Mouse (Mus musculus) forebrain, embryonic 14.5 days (tissue): ENCODE measurements around the gene Ccdc171. TPM values are rescaled to one million over a fixed set of nuclear protein-coding genes. Genes with fewer than 3 reads are reported as not detected.
"Not testable (repeated sequence)": the region's sequence is repeated elsewhere in the genome, so short reads cannot be mapped to it uniquely, and the experiment has no call there.

Source experiments
- ATAC-seq: fragments of 200-750 bp; cut with Nextera tagmentation; 2 replicates; pipeline ENCODE4 v1.8.0; 2017; ENCODE audit warnings: mild to moderate bottlenecking, moderate library complexity
- DNase-seq: peaks from one replicate; pipeline ENCODE4 v3.0.0-alpha.2; 2015; ENCODE audit warnings: low spot score
- H3K27ac ChIP-seq: fragments of 300-500 bp; sonication (generic); 2 replicates; pipeline ENCODE4 v1.5.1; 2014; ENCODE audit warnings: low read depth, mild to moderate bottlenecking, control low read depth, low read length, moderate library complexity
- H3K27me3 ChIP-seq: fragments of 300-500 bp; sonication (generic); replicated peaks from 2 replicates; pipeline ENCODE4 v1.6.1; 2014; ENCODE audit warnings: low read length, control low read depth, mixed read lengths; ENCODE audit not compliant: control insufficient read depth, insufficient read depth
- H3K36me3 ChIP-seq: fragments of 300-500 bp; sonication (generic); 2 replicates; pipeline ENCODE4 v1.6.1; 2014; ENCODE audit warnings: low read length, control low read depth; ENCODE audit not compliant: control insufficient read depth, insufficient read depth
- H3K4me1 ChIP-seq: fragments of 300-500 bp; sonication (generic); 2 replicates; pipeline ENCODE4 v1.6.1; 2014; ENCODE audit warnings: antibody characterized with exemption, low read length, control low read depth; ENCODE audit not compliant: control insufficient read depth, insufficient read depth
- H3K4me2 ChIP-seq: fragments of 300-500 bp; sonication (generic); 2 replicates; pipeline ENCODE4 v1.6.1; 2014; ENCODE audit warnings: mild to moderate bottlenecking, control low read depth, low read length
- H3K4me3 ChIP-seq: fragments of 300-500 bp; sonication (generic); 2 replicates; pipeline ENCODE4 v1.5.1; 2014; ENCODE audit warnings: low read depth, low read length, control low read depth
- H3K9ac ChIP-seq: fragments of 300-500 bp; sonication (generic); 2 replicates; pipeline ENCODE4 v1.6.1; 2014; ENCODE audit warnings: mild to moderate bottlenecking, low read length, control low read depth, moderate library complexity
- H3K9me3 ChIP-seq: fragments of 300-500 bp; sonication (generic); replicated peaks from 2 replicates; pipeline ENCODE4 v1.6.1; 2016; ENCODE audit warnings: low read length, control low read depth, mixed read lengths; ENCODE audit not compliant: control insufficient read depth
- WGBS: fragments of 180-500 bp; shearing (Covaris S2); extraction: QIAGEN DNeasy Blood & Tissue Kit; methylation state at CpG from one replicate; pipeline ENCODE4 v1.1.7; 2014; 5-methylcytosine and 5-hydroxymethylcytosine counted together
- polyA plus RNA-seq: library from polyadenylated mRNA; unstranded; fragments of >200 nt; fragmentation: Nextera tagmentation; extraction: Ambion mirVana; gene quantifications from 2 replicates; pipeline ENCODE4 v1.2.1, GENCODE M21; 2014

Ccdc171 gene
- polyA plus RNA-seq, 1 experiment from 2014 or later, result 3.8 TPM

GRCm38 (mm10) chr4:83533168-83533911 lies 8.0 kb downstream of the Ccdc171 start:
- 85% methylated on average over 9 of the region's 9 CpGs for WGBS
- Histone ChIP-seq H3K4me2 (no peak overlapping the region), H3K27me3 (no peaks in the 10 kb centered on the region), H3K36me3 (no peaks in the 10 kb centered on the region), H3K9ac (no peak overlapping the region), H3K27ac (no peak overlapping the region), H3K4me3 (no peak overlapping the region), H3K9me3 (no peaks in the 10 kb centered on the region), H3K4me1 (no peaks in the 10 kb centered on the region)
- ATAC-seq, result no peak
- DNase-seq, result no peak

GRCm38 (mm10) chr4:83534024-83534423 lies 8.7 kb downstream of the Ccdc171 start:
- Histone ChIP-seq H3K9me3 (no peaks in the 10 kb centered on the region), H3K4me1 (no peaks in the 10 kb centered on the region), H3K4me2 (no peak overlapping the region), H3K4me3 (no peak overlapping the region), H3K9ac (no peak overlapping the region), H3K27me3 (no peaks in the 10 kb centered on the region), H3K36me3 (no peaks in the 10 kb centered on the region), H3K27ac (no peak overlapping the region)
- ATAC-seq (no peak), DNase-seq (no peak)
- 84% methylated on average over 7 of the region's 7 CpGs for WGBS

- Histone ChIP-seq H3K27ac (peak overlapping the region; percentile 62; the same call in 1 of the 2 replicates), H3K9me3 (no peaks in the 10 kb centered on the region), H3K36me3 (no peaks in the 10 kb centered on the region), H3K27me3 (no peaks in the 10 kb centered on the region), H3K4me3 (no peak overlapping the region), H3K9ac (no peak overlapping the region), H3K4me2 (no peak overlapping the region), H3K4me1 (no peaks in the 10 kb centered on the region)
- DNase-seq, result peak; percentile 10
- 68% methylated on average over 18 of the region's 18 CpGs for WGBS
- no peak; the same call in 1 of the 2 replicates for ATAC-seq
Observed at GRCm38 (mm10) chr4:83549501-83549900, 24.2 kb downstream of the Ccdc171 start.

DNA sequence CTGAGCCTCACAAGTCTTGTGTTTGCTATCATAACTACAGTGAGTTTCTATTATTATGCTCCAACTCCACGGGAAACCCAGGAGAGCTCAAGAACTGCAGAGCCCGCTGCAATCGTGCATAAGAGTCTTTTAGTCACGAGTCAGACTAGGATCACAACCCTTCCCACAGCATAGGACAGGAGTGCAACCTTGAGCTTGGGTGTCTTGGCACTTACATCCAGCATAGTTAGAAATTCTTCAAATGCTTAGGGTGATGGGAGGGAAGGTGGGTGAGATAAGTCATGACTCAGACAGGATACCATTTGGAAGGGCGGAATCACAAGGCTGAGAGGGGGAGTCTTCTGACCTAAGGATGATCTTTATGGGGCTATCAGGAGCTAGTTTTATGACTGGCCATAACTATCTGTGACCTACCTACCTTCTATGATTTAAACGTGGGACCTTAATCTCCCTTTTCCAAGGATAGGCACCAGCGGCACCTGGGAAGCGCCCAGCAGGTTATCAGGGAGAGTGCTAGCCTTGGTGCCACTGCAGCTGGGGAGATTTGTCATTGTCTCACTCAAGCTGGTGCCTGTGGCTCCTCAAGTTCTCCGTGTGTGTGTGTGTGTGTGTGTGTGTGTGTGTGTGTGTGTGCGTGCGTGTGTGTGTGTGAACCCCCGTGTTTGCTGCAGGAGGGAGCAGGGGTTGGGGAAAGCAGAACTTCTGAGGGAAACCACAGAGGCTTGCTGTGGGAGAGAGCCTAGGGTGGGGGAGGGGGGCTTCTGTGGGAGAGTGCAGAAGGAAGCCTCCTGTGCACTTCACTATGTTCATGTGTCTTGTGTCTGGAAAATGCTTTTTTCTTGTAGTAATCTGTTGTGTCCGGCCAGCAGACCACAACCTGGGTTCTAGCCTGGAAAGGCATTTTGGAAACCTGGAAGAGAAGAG lies 42.1 kb downstream of the Ccdc171 start:
- WGBS, result 33% methylated on average over 13 of the region's 13 CpGs
- Histone ChIP-seq H3K4me3 (no peak overlapping the region), H3K9me3 (no peaks in the 10 kb centered on the region), H3K9ac (no peak overlapping the region), H3K36me3 (no peaks in the 10 kb centered on the region), H3K4me2 (no peak overlapping the region), H3K4me1 (no peaks in the 10 kb centered on the region), H3K27ac (no peak overlapping the region), H3K27me3 (no peaks in the 10 kb centered on the region)
- ATAC-seq (peak; percentile 66; the same call in 1 of the 2 replicates), DNase-seq (no peak)

DNA sequence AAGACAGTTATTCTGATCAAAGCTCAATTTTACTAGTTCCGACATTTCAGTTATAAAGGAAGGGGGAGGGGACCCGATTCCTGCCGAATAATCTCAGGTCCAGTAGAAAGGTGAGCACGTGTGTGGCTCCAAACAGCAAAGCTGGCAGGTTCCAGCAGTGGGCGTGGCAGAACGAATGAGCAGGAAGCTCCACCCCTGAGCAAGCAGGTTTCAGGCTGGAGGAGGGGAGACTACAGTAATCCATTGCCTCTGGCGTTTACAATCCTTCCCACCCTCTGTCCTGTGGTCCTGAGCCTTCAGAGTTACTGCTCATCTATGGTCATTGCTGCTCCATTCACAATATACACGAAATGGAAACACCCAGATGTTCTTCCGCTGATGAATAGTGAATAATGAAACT lies 42.8 kb downstream of the Ccdc171 start:
- H3K9me3 ChIP-seq, H3K27ac ChIP-seq, H3K4me3 ChIP-seq, DNase-seq, H3K4me2 ChIP-seq, H3K4me1 ChIP-seq, H3K27me3 ChIP-seq, H3K9ac ChIP-seq, ATAC-seq, H3K36me3 ChIP-seq: not testable (repeated sequence)
- 10% methylated on average over 9 of the region's 9 CpGs for WGBS

- peak; percentile 71; the same call in 1 of the 2 replicates for ATAC-seq
- Histone ChIP-seq H3K27ac (no peak overlapping the region), H3K27me3 (no peaks in the 10 kb centered on the region), H3K9me3 (no peaks in the 10 kb centered on the region), H3K4me3 (no peak overlapping the region), H3K9ac (no peak overlapping the region), H3K4me2 (no peak overlapping the region), H3K36me3 (no peaks in the 10 kb centered on the region), H3K4me1 (no peaks in the 10 kb centered on the region)
- DNase-seq, result peak; percentile 91
- 73% methylated on average over 6 of the region's 6 CpGs for WGBS
Observed at GRCm38 (mm10) chr4:83570569-83570968, 45.2 kb downstream of the Ccdc171 start.

GRCm38 (mm10) chr4:83571033-83571432 lies 45.7 kb downstream of the Ccdc171 start:
- no peaks in the 10 kb centered on the region for H3K4me1 ChIP-seq
- no peak overlapping the region for H3K4me3 ChIP-seq
- no peak overlapping the region for H3K27ac ChIP-seq
- no peak for DNase-seq
- H3K27me3 ChIP-seq, result no peaks in the 10 kb centered on the region
- H3K9me3 ChIP-seq, result no peaks in the 10 kb centered on the region
- H3K36me3 ChIP-seq, result no peaks in the 10 kb centered on the region
- ATAC-seq, result no peak
- WGBS, result 89% methylated on average over 5 of the region's 5 CpGs
- no peak overlapping the region for H3K9ac ChIP-seq
- no peak overlapping the region for H3K4me2 ChIP-seq

DNA sequence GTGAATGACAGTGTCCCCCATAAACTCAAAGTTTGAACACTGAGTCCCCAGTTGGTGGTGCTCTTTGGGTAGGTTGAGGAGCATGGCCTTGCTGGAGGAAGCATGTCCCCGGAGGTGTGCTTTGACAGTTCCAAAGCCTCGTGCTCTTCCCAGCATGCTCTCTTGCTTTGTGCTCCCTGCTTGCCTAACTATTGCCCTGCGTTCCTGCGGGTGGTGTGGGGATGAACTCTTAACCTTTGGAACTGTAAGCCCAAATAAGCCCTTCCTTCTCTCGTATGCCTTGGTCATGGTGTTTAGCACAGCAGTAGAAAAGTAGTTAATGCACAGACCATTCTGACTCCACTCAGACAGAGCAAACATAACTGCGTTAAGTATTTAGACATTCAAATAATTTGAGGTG lies 47.2 kb downstream of the Ccdc171 start:
- Histone ChIP-seq H3K36me3 (no peaks in the 10 kb centered on the region), H3K4me1 (no peaks in the 10 kb centered on the region)

DNA sequence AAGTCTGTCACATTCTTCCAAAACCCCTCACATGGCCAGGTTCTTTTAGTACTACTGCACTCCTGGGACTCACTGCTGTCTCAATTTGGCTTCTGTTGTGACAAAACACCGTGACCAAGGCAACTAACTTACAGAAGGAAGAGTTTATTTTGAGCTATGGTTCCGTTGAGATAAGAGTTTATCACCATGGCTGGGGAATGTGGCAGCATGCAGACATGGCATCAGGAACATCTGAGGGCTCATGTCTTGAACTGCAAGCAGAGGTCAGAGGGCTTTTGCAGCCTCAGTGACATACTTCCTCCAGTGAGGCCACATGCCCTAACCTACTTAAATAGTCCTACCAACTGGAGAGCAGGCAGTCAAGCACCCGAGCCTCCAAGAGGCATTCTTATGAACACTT lies 51.0 kb downstream of the Ccdc171 start:
- H3K4me1 ChIP-seq, result no peaks in the 10 kb centered on the region
- no peak for ATAC-seq
- H3K4me2 ChIP-seq, result no peak overlapping the region
- no peak overlapping the region for H3K27ac ChIP-seq
- no peaks in the 10 kb centered on the region for H3K36me3 ChIP-seq
- no peak overlapping the region for H3K4me3 ChIP-seq
- DNase-seq, result no peak
- WGBS, result 86% methylated on average over 3 of the region's 3 CpGs
- no peaks in the 10 kb centered on the region for H3K9me3 ChIP-seq
- H3K27me3 ChIP-seq, result no peaks in the 10 kb centered on the region
- no peak overlapping the region for H3K9ac ChIP-seq

More for the DNA sequence above, 47.2 kb downstream of the Ccdc171 start:
- Histone ChIP-seq H3K27me3 (no peaks in the 10 kb centered on the region), H3K9ac (no peak overlapping the region), H3K27ac (no peak overlapping the region), H3K4me2 (no peak overlapping the region), H3K9me3 (no peaks in the 10 kb centered on the region), H3K4me3 (no peak overlapping the region)
- 73% methylated on average over 6 of the region's 6 CpGs for WGBS
- ATAC-seq (no peak), DNase-seq (no peak)
